Mouse (Mus musculus) lung, postnatal 36 days (tissue): ENCODE measurements around the gene Lrrc39.
A peak's percentile ranks its signal among the peaks of the same experiment; 100 is the strongest.

Source experiments
- DNase-seq: peaks from one replicate; pipeline ENCODE4 v3.0.0; 2022; ENCODE audit warnings: mixed read lengths

Lrrc39 gene

GRCm38 (mm10) chr3:116562408-116563094 is at the start of gene Lrrc39:
Lrrc39 (plus strand) TSS chr3:116562973.
- peak; percentile 2 for DNase-seq

GRCm38 (mm10) chr3:116520141-116520761 is 42.5 kb upstream of the Lrrc39 start:
- DNase-seq: no peak

GRCm38 (mm10) chr3:116529741-116530140 is 33.0 kb upstream of the Lrrc39 start:
- no peak for DNase-seq

GRCm38 (mm10) chr3:116530826-116531225 is 31.9 kb upstream of the Lrrc39 start:
- DNase-seq: no peak

- no peak for DNase-seq
Measured at GRCm38 (mm10) chr3:116536428-116537199, 26.2 kb upstream of the Lrrc39 start.

- DNase-seq: no peak
Measured at GRCm38 (mm10) chr3:116537200-116537573, 25.6 kb upstream of the Lrrc39 start.

- DNase-seq: no peak
Measured at GRCm38 (mm10) chr3:116542070-116542469, 20.7 kb upstream of the Lrrc39 start.

GRCm38 (mm10) chr3:116542532-116542931 is 20.2 kb upstream of the Lrrc39 start:
- DNase-seq: no peak

GRCm38 (mm10) chr3:116547430-116547829 is 15.3 kb upstream of the Lrrc39 start:
- DNase-seq: no peak

GRCm38 (mm10) chr3:116551362-116551761 is 11.4 kb upstream of the Lrrc39 start:
- no peak for DNase-seq

GRCm38 (mm10) chr3:116561315-116561714 is 1.5 kb upstream of the Lrrc39 start:
- DNase-seq: peak; percentile 7

GRCm38 (mm10) chr3:116563095-116563492 is 321 bp downstream of the Lrrc39 start:
- no peak for DNase-seq

GRCm38 (mm10) chr3:116570628-116571027 is 7.9 kb downstream of the Lrrc39 start:
- no peak for DNase-seq

- no peak for DNase-seq
Measured at GRCm38 (mm10) chr3:116577286-116577685, 14.5 kb downstream of the Lrrc39 start.

- no peak for DNase-seq
Measured at GRCm38 (mm10) chr3:116582201-116582600, 19.4 kb downstream of the Lrrc39 start.

- peak; percentile 44 for DNase-seq
Measured at GRCm38 (mm10) chr3:116594076-116594727, 31.4 kb downstream of the Lrrc39 start.

GRCm38 (mm10) chr3:116594728-116595602 is 32.2 kb downstream of the Lrrc39 start, which contains the start of gene Sass6:
Sass6 (plus strand) TSS chr3:116594982.
- DNase-seq: peak; percentile 99

GRCm38 (mm10) chr3:116595603-116595991 is 32.8 kb downstream of the Lrrc39 start:
- DNase-seq: no peak

GRCm38 (mm10) chr3:116599705-116600104 is 36.9 kb downstream of the Lrrc39 start:
- DNase-seq: no peak

- no peak for DNase-seq
Measured at GRCm38 (mm10) chr3:116601005-116601404, 38.2 kb downstream of the Lrrc39 start.

- no peak for DNase-seq
Measured at GRCm38 (mm10) chr3:116601781-116602180, 39.0 kb downstream of the Lrrc39 start.

GRCm38 (mm10) chr3:116604570-116604969 is 41.8 kb downstream of the Lrrc39 start:
- DNase-seq: no peak
